Mouse (Mus musculus): Measurements from ENCODE around the gene Adamts4.

Adamts4 gene

GRCm38 (mm10) chr1:171278436-171278835 lies 28.2 kb downstream of the Adamts4 start:
- TF ChIP-seq GATA4 (IDR thresholded peaks at IDR 0.05; ENCODE audit: insufficient replicate concordance, low read length) = no peak

- no peak for TF ChIP-seq GATA4 (IDR thresholded peaks at IDR 0.05; ENCODE audit: insufficient replicate concordance, low read length)
Measured at GRCm38 (mm10) chr1:171279012-171279705, 28.9 kb downstream of the Adamts4 start.

GRCm38 (mm10) chr1:171279721-171280120 lies 29.5 kb downstream of the Adamts4 start:
- TF ChIP-seq GATA4 (IDR thresholded peaks at IDR 0.05; ENCODE audit: insufficient replicate concordance, low read length) = no peak

- no peak for TF ChIP-seq GATA4 (IDR thresholded peaks at IDR 0.05; ENCODE audit: insufficient replicate concordance, low read length)
Measured at GRCm38 (mm10) chr1:171280250-171280915, 30.2 kb downstream of the Adamts4 start.

- TF ChIP-seq GATA4 (IDR thresholded peaks at IDR 0.05; ENCODE audit: insufficient replicate concordance, low read length) = no peak
Measured at GRCm38 (mm10) chr1:171280916-171281527, 30.8 kb downstream of the Adamts4 start, which contains the start of gene Ppox. TSS of gene Ppox (minus strand) at chr1:171281186.

- TF ChIP-seq GATA4 (IDR thresholded peaks at IDR 0.05; ENCODE audit: insufficient replicate concordance, low read length) = no peak
Measured at GRCm38 (mm10) chr1:171281528-171281923, 31.3 kb downstream of the Adamts4 start.

GRCm38 (mm10) chr1:171282086-171282805 lies 32.0 kb downstream of the Adamts4 start:
- TF ChIP-seq GATA4 (IDR thresholded peaks at IDR 0.05; ENCODE audit: insufficient replicate concordance, low read length) = no peak

- TF ChIP-seq GATA4 (IDR thresholded peaks at IDR 0.05; ENCODE audit: insufficient replicate concordance, low read length) = no peak
Measured at GRCm38 (mm10) chr1:171283188-171284160, 33.3 kb downstream of the Adamts4 start.

GRCm38 (mm10) chr1:171284491-171284890 lies 34.3 kb downstream of the Adamts4 start:
- TF ChIP-seq GATA4 (IDR thresholded peaks at IDR 0.05; ENCODE audit: insufficient replicate concordance, low read length) = no peak

- TF ChIP-seq GATA4 (IDR thresholded peaks at IDR 0.05; ENCODE audit: insufficient replicate concordance, low read length) = no peak
Measured at GRCm38 (mm10) chr1:171285096-171285892, 35.1 kb downstream of the Adamts4 start.

- no peak for TF ChIP-seq GATA4 (IDR thresholded peaks at IDR 0.05; ENCODE audit: insufficient replicate concordance, low read length)
Measured at GRCm38 (mm10) chr1:171286517-171286916, 36.3 kb downstream of the Adamts4 start.

GRCm38 (mm10) chr1:171287136-171288081 lies 37.2 kb downstream of the Adamts4 start, which contains the start of gene Usp21:
TSS of gene Usp21 (minus strand) at chr1:171287991.
- TF ChIP-seq GATA4 (IDR thresholded peaks at IDR 0.05; ENCODE audit: insufficient replicate concordance, low read length) = no peak

Measured in liver, adult (tissue).